Mouse (Mus musculus): ENCODE measurements at regions not wholly inside any gene's neighbourhood (a gene's known extent, or its start where the extent isn't known, plus 50 kb on each side); places are given as distances from the start of the nearest gene placed in this dataset.

DNA sequence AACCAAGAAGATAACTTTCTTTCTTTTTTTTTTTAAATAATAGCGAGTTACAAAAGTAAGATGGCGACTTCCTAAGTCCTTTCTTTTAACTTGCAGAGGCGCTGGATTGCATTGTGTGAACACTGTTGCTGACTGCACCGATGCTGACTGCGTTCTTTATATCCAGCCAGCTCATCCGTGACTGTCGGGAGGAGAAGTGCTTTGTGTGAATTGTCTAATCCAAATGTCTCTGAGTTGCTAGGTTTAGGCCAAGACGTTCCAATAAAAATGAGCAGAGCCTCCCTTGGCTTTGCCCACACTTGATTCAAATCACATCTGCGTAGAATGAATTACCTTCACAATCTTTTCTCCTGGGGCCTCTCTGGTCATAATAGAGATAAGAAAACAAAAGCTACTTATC is 156.0 kb upstream of the Slc24a2 start:
- no peak for DNase-seq

DNA sequence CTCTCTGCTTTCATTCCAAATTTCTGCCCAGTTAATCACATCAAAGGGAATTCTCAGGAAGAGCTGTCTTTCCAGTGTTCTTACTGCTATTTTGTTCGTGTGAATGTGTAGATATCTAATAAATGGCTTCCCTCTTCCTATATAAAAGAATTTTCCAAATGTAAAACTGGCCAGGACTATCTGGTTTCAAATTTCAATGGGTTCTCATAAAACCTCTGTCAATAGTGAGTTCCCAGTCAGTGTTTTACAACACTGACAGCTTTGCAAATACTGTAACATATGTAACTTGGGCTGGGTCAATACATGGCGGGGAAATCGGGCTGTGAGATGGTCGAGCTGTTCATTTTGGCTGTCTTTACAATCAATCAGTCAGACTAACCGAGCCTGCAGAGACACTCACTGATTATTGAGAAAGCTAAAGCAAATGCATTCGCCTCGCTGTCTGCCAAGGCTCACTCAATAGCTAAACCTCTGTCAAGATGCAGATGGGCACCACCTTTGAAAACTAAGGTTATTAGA is 155.0 kb upstream of the Slc24a2 start:
- no peak for DNase-seq

DNA sequence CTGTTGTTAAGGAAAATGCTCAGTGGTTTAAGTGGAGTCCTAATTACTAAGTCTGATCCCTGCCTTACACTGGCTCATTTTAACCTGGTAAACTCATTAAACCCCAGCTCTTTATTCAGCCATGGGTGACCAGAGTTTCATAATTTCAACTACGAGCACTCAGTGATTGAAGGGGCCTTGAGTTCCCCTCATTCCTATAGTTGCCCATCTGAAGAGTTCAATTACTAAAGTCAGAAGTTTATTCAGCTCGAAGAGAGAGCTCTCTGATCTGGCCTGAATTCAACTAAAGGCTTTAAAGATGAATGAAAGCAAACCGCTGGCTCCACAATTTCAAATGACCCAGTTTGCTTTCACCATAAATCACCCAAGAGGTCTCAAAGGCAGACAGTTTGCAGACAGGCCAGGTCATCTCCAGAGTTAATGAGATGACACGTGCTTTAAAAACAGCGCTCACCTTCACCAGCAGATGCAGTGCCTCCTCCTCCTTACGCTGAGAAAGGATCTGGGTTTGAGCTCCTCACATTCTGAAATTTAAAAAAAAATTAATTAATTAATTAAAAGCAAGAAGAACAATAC is 154.3 kb upstream of the Slc24a2 start:
- DNase-seq: no peak

DNA sequence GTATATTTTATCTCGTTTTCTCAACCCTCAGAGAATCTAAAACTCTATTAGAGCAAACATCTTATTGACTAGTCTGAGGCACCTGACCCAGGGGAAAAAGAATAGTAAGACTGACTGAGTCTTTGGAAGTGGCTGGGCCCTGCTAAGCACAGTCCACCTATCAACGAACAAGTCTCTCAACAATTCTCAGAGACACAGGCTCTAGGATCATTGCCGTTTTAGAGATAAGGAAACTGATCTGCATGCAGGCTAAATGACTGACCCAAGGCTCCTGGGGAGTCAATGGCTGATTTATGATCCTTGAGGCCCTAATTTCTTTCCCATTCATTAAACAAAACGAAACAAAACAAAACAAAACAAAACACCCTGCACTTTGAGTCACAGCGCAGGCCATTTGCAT is 150.4 kb upstream of the Slc24a2 start:
- DNase-seq: no peak

DNA sequence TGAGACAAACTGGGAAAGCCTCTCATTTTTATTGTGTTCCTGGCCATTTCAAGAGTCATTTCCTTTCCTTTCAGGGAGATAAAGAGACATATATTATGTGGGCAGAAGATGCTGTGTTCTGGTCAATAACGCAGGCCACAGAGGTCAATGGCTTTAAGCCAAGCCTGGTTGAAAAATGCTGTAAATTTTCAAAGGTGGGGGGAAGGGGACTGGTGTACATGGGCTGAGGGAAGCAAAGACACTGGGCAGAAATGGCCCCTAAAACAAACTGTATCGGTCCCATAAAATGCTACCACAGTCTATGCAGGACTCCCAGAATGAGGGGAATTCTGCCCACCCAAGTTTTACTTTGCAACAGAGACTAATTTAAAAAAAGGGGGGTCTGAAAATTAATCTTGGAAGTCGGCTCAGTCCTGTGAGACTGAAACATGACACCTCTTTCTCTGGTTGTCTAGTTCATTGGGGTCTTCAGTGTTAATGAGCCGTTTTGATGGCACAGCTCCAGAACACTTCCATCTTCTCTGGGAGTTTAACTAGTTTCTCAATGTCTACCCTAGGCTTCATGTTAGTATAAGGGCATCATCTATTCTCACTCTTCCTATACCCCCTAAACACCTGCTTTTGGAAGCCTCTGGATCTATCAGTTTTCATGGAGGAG is 149.4 kb upstream of the Slc24a2 start:
- no peak for DNase-seq

DNA sequence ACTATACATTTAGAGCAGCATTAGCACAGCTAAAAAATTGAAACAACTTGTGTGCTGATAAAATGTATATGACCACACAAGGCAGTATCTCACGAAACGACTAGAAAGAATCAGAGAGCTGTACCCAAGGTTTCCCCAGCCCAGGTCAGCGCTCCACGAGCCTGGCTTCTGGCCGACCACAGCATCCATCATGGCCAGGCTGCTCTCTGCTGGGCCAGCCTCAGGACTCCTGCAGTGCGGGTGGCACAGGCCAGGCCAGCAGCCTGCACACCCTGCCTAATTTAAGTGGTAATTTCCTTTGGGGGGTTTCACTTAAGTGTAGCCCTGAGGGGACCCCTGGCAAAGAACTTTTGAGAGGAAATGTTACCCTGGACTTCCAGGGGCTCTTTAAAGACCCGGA is 141.7 kb upstream of the Slc24a2 start:
- DNase-seq: no peak

DNA sequence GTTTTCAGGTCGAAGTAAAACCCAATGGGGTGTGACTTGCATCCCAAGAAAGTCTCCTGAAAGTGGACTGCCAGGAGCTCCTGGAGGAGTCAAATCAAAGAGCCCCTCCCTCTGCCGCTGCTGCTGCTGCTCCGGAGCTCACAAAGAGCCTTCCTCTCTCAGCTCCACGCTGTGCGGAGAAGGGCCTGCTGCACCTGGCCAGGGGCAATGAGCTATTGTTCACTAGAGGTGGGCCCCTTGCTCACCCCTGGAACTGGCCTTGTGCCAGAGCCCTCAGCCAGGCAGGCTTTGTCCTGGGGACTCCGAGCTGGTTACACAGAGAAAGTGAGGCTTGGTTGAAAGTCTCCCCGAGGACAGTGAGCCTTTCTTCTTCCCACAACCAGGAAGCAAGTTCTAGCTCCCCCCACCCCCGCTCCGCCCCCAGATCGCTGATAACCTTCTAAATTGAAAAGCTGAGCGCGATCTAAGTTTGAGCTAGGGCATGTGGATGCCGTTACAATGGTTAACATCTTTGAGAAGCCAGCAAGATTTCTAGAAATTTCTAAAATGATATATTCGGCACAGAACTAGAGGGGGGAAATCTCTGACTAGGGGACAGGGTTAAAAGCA is 139.5 kb upstream of the Slc24a2 start:
- peak; percentile 15 for DNase-seq

DNA sequence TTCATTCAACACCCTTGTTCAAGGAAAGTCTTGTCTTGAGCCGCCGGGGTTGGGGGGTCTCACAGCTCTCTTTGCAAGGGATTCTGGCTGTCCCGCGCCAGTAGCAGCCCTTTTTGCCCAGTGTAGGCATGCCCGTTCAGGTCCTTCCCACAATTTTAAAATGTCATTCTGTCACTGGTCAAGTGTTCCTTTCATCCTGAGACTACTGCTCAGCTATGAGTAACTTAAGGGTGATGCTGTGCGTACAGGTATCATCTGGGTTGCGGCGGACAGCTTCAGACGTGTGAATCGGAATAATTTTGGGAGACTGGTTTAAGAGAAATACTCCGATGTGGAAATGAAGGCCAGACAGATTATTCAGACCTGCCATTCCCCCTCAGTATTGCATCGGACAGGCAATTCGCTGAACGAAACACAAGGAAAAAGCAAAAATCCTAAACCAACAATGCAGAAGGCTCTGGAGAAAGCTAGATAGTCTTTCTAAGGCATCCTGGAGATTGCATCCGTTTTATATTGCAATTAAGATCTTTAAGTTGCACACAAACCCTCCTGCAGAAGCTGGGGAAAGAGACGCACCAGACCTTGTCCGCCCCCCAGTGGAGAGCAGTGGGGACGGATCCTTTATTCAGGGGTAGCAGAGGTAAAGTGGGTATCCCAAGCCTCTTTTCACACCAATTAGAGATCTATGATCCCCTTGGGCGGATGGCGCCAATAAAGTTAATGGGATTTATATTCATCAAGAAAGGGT is 138.3 kb upstream of the Slc24a2 start:
- DNase-seq: peak; percentile 43

DNA sequence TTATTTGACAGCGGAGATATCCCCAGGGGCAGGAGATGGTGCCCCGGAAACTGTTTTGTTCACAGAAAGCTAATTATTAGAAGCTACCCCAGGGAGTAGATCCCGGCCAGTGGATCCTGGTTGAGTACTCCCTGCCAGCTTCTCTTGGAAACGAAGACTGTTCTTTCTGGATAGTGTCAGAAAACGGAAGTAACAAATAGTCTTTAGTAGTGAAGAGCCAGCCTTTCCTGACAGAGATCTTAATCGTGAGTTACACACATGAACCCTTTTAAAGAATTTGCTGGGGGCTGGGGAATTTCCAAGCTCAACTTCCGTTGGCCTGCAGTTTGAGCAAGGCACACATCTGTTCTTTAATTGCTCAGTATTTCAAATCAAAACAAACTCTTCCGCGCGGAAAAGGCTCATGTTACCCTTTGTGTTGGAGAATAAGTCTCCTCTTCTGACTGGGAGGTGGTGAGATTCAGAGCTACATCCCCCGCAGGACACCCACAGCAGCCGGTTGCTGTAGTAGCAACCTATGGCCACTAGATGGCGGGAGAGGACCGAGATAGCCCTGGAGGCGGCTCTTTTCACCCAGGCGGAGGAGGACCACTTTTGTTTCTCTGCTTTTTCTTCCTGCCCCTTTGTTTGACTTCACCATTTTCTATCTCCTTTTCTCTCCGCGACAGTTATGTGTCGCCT is 137.6 kb upstream of the Slc24a2 start:
- DNase-seq: peak; percentile 72

DNA sequence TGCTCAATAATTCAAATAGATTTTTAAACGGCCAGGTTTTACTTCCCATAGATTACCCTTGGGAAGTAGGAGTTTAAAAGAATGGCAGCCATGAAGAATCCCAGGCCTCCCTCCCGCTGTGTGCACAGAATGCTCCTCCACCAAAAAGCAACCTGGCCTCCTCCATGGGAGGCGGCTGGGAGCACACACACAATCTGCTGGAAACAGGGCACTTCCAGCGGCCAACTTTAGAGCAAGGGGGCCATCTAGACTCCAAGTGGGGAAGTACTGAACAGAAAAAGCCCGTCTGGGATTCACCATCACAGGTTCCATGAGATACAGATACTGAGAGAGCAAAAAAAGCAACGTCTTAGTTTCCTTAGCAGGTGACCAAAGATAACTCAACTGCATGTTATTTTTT is 131.9 kb upstream of the Slc24a2 start:
- DNase-seq: no peak

DNA sequence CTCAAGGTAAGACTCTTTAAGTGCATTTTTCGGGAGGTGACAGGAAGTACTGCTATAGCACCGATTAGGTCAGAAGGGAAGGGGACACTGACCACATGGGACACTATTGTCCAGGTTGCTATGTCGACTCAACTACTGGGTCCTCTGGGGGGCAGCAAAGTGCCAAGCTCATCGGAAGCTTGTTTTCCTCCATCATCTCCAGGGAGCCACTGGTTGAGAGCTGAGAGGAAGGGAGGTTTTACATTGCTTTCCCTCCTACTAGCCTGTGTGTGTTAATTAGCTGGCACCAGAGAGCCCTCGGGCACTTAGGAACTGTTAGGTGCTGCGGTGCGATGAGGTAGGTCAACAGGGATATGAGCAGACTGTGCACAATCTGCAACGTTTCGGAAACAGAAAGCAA is 129.2 kb upstream of the Slc24a2 start:
- DNase-seq: peak; percentile 11

DNA sequence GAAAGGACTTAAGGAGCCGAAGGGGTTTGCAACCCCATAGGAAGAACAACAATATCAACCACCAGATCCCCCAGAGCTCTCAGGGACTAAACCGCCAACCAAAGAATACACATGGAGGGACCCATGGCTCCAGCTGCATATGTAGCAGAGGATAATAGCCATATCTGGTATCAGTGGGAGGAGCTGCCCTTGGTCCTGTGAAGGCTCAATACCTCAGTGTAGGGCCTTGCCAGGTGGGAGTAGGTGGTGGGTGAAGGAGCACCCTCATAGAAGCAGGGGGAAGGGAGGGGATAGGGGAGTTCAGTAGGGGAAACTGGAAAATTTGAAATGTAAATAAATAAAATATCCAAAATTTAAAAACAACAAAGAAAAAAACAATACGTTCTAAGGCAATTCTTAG is 128.7 kb upstream of the Slc24a2 start:
- no peak for DNase-seq

DNA sequence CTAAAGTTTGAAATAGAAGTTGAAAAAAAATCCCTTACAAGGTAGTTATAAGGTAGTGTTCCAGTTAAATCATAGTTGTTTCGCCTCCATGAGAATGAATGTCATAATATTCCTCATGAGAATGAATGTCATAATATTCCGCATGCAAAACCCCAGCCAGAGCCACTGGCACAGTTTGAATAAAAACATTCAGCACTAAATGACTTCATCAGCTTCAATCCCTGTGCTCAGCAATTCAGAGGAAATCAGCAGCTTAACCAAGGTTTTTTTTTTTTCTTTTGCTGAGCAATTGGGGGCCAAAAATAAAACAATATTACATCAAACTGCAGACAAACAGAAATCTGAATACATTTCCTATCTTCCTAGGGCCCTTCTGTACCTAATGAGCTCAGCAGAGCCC is 102.7 kb upstream of the Slc24a2 start:
- no peak for DNase-seq

DNA sequence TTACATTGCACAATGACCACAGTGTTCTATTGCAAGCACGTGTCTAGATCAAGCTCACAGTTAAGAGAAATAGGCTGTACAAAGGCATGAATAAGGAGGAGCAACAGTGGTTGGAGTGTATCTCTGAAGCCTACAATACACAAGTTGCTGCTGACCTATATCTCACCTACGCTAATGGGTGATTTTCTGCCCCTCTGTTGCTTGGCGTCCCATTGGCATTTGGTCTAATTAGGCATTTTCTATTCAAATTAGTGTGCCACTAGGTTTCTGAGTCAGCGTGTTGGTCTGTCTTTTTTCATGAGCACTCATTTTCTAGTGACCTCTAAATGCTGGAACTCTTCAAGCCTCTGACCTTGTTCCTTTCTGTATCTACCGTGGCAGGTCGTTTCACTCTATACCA is 98.9 kb upstream of the Slc24a2 start:
- DNase-seq: no peak

DNA sequence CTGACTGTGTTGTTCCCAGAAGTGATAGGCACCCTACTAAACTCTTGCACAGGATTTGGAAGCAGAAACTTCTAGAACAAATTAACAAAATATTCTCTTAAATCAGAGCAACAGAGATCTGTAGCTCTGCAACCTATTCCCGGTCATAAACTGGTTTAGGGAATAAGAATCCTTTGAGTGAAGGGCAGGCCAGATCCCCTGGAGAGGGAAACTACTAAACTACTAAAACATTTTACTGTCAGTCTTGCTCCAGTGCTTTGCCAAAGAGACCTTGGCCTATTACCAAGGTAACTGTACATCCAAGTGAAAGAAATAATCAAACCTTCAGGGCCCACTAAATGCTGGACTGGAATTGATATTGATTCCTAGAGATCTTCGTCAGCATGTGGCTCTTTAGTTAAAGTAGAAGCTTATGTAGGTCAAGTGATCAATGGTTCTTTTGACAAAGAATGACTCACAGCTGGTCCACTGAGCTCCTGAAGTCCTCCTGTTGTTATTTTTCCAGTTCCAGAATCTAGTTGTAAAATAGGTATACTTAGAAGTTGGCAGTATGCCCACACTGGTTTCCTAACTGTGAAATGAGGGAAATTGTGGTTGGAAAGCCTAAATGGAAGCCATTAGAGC is 91.6 kb upstream of the Slc24a2 start:
- DNase-seq: no peak

DNA sequence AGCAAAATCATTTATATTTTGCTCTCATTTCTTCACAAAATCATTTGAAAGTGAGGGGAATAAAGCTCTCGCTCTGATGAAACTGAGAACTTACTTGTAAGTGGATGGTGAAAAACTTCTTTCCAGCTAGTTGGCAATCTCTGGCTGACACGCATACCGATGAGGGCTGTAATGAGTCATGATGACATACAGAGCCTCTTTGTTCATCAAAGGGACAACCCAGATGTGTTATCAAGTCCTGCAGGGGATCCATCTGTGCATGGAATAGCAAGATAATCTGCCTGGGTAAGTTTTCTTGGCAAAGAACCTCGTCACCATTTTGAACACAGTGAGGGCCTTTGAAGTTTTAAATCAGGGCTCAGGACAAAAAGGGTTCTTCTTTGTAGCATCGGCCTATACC is 67.9 kb upstream of the Slc24a2 start:
- no peak for DNase-seq

DNA sequence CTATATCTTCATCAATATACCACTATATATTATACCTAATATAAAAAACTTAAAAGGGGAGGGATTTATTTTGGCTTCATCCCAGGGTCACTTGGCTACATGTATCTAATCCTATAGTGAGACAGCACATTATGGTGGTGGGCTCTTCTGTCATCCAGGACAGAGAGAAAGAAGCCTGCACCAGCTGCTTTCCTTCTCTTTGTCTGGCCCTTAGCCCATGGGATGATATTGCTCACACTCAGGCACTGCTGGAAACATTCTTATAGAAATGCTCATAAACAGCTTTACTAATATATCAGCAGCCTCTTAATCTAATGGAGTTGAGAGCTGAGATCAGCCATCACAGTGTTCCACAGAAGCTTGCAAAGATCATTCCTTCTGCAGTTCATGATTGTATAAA is 64.3 kb upstream of the Slc24a2 start:
- DNase-seq: no peak

Small RNA genes in the stretch of these regions (microRNA-seq; reads per million reads assigned to microRNA genes)
- gene Gm23154: 0 reads per million in 2 experiments

Data from gastrocnemius, postnatal 10 days (tissue).